Mouse (Mus musculus) layer of hippocampus, postnatal 10 days (tissue): ENCODE results near the gene Hsd17b13. TPM values are rescaled to one million over a fixed set of nuclear protein-coding genes. Genes with fewer than 3 reads are reported as not detected.
"Not testable (repeated sequence)": the region's sequence is repeated elsewhere in the genome, so short reads cannot be mapped to it uniquely, and the experiment has no call there.

Source experiments
- DNase-seq, 2 experiments: peaks; one replicate each; pipeline ENCODE4 v3.0.0; 2021; ENCODE audit warnings: low spot score in 2 of 2
- total RNA-seq, 2 experiments: library from RNA; stranded (reverse); gene quantifications; 2 replicates each; pipeline ENCODE4 v1.2.3; 2021

The Hsd17b13 gene
- total RNA-seq, 2 experiments from 2014 or later, result not detected

DNA sequence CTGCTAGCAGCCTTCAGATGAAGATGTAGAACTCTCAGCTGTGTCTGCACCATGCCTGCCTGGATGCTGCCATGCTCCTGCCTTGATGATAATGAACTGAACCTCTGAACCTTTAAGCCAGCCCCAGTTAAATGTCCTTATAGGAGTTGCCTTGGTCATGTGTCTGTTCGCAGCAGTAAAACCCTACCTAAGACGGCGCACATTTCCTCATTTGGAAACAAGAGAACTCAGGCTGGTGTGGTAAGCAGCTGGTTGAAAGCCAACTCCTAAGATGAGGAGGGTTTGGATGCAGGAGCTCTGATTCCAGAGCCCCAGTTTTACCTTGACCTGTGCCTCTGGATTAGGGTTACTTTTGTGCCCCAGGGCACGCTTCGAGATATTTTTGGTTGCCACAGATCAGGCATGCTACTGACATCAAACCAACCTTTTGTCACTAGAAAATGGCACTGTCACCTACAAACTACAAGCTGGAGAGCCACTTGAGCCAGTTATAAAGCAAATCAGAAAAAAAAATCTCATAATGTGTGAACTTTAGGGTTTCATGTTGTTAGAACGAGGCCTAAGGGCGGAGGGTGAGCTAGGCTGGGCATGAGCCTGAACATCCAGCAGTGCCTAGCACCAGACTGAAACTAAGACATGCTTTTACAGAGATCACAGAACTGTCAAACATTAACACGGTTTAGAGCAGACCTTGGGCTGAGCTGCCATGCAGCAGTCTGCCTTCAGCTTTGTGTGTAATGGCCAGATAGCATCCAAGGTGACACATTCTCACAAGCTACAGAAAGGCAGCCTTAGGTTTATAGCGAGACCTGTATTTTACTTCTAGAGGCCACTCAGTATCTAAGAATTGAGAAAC is 3.7 kb upstream of the Hsd17b13 start:
- no peak for DNase-seq

DNA sequence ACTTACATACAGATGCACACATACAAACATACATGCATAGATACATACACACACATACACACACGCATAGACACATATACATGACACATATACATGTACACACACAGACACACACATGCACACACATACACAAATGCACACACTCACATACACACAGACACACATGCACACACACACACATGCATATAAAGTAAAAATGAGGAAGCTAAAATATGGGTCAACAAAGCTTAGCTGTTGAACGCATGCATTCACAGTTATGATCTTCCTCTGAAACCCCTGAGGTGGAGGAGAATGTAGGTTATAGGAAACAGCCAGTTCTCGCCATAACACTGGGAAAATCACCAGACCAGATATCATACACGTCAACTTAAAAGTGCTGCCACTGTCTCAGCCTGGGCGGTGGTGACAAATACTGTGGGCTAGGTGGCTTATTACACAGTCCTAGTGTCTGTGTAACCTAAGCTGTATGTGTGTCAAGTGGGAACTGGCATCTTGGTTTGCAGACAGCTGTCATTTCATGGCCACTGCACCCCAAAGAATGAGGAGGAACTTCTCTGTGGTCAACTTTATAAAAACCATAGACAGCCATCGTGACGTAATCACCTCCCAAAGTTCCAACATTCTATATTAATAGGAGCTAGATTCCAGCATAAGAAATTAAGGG is 829 bp upstream of the Hsd17b13 start:
- no peak for DNase-seq

DNA sequence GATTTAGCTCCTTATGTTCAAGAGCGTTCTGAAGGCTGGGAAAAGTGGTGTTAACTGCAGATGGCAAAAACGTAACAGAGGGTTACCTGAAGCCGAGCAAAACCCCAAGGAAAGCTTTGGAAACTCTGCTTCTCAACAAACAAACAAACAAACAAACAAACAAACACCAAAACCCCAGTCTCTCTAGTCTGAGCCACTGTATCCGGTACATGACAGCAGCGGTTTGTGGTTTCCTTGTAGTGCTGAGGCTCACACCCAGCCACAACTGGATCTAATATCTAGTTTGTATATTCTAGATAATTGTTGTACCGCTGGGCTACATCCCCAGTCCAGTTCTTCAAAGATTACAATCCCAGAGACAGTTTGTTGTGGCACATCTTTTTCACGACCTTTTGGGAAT is 1.5 kb downstream of the Hsd17b13 start:
- DNase-seq, result no peak

DNA sequence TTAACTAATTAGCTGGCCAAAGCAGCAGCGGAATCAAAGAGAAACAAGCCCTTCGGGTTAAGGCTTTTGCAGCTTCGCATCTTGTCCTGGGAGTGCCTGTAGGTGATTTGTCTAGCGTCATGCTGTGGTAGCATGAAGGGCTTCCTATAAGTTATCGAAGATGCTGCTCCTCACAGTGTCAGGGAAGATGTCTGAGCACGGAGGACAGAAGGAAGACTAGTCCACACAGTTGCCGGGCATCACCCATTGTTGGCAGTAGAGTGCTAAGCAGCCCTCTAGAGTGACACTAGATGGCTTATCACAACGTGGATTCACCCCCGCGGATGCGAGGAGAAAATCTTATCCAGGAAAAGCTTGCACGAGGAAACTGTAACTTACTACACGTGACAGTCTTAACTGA is 4.4 kb downstream of the Hsd17b13 start:
- DNase-seq, result no peak

DNA sequence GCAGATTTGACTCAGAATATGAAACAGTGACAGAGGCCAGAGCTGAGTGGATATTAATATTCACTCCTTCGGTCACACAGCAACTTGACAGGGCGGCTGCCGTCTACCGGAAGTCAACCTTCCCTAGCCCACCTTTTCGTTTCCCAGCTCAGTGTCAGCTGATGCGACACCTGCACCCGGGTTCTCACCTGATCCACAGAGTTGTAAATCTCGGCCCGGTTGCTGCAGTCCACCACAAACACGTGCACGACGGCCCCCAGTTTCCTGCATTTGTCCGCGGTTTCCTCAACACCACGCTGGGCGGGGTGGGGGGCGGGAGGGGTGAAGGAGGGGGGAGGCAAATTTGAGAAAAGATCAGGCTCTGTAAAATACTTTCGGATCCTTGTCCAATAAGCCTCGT is 4.8 kb downstream of the Hsd17b13 start:
- DNase-seq, result no peak

DNA sequence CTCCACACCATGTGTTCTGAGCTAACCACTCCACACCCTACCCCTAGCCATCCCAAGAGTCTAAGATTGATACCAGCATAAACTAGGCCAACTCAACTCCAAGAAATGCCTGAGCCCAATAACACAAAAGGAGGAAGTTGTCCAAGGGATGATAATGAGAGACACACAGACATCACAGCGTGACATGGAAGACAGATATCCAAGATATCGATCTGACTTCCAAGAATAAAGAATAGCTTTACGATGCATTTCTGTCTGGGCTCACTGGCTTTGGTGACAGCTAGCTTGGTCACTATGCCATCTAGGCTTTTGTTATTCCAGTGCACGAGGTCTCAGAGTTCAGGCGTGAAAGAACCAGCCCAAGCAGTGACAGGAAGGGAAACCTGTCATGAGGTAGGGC is 6.2 kb downstream of the Hsd17b13 start:
- DNase-seq, result no peak

DNA sequence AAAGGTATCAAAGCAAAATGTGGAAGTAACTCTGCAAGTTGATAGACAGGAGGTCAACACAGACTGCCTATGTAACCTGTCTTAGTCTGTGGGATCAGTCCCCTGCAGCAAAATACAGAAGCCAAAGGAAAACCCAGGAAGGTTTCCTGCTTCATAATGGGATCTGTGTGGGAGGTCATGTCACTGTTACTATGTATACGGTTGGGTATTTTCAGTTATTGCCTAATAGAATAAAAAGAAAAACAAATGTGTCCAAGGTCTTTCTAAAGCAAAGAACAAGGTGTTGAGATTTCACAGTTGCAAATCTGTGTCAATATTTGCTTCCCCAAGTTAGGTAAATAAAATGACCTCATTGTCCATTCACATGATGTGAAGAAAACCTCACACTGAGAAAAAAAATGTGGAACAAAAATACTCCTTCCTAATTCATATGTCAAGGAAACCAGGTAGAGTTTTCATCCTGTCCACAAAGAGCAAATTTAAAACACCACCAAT is 14.2 kb downstream of the Hsd17b13 start:
- no peak for DNase-seq

DNA sequence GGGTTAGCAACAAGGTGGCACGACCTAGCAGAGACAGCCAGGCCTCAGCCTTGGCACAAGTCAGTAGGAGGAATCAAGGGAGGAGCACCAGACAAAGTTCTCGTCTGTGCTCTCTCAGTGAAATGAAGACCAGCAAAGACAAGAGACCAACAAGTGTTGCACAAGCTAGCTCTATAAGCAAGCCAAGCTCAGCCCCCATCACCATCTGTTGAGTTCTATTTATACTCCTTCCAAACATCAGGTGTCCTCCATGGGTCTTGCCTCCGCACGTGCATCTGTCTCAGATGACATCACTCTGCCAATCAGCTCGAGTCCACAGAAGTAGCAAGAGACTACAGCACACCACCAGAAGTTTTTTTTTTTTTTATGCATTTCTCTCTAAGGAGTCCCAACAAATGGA is 22.6 kb downstream of the Hsd17b13 start:
- no peak for DNase-seq

DNA sequence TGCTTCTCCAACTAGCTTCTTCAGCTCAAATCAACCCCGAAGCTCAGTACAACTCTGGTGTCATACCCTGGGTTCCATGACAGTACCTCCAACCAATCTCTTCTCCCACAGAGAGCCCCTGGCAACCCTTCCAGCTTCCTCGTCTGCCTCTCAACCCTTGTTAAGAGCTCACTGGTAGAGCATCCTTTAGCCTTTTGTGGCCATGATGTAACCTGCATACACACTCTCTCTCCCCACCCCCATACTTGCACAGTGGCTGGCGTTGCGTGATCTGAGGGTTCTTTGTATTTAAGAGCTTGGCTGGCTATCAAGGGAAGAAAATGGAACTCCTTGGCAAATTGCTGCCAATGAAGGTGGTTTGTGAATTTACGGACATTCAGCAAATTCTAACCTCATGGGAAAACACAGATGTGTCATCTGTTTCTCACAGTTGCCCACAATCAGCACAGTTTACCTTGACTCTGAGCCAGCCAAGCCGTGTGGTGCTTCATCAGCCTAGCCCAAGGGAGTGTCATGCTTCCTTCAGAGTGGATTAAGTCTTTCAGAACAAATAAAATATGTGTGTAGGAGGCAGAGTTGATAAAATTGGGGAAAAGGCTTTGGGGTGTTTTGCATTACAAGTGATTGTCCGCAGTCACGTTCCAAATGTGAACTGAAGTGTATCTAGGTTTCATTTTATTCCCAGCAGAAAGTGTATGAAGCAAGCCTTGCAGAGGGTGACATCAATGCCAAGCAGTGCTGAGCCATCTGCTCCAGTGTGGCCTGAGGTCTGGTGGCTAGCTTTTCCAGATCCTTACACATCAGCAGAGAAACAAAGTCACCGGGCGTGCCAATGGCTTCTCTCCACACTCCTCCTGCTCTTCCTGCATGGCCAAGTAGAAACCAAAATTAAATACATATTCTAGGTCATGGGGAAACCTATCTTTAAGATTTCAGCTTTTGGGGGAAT is 23.8 kb downstream of the Hsd17b13 start:
- no peak for DNase-seq

DNA sequence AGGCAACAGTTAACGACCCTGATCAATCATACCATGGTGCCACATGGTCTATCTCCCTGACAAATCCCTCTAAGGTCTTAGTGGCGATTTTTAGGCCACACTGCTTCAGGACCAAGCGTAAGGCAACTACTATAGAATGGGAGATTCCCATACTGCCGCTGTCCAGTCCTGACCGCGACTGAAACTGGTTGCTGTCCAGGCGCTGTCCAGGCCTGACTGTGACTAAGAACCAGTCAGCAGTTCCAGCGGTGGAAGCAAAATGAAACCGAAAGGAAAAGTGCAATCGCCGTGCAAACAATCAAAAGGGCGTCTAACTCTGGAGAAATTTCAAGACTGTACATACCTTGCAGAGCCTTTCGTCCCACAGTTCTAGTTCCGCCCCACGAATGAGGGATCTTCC is 27.1 kb downstream of the Hsd17b13 start:
- not testable (repeated sequence) for DNase-seq

DNA sequence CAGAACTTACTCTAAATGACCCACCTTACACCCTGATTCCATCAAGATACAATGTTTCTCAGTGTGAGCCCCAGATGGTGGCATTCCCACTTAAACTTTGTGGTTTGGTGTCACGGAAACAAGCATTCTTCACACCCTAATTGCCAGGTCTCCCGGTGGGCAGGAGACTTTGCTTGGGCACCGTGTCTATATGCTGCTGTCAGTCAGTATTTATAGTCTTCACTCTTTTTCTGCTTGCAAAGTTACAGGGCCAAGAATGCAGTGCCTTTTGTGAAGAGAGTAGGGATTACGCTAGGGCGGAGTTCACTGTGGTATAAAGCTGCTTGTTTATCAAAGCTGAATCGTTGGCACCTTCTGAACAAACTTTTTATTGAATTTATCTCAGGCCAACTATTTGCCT is 34.0 kb downstream of the Hsd17b13 start:
- DNase-seq, result no peak

DNA sequence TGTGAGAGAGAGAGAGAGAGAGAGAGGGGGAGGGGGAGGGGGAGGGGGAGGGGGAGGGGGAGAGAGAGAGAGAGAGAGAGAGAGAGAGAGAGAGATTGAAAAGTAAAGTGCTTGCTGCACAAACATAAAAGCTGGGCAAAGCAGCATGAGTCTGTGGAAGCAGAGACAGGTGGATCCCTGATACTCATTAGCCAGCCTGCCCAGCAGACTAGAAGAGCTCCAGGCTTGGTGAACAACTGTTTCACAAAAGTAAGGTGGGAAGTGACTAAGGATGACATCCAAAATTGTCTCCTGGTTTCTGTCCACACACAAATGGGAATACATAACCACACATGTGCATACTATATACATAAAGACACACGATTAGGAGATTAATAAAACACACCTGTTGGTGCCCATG is 37.4 kb downstream of the Hsd17b13 start:
- no peak for DNase-seq

DNA sequence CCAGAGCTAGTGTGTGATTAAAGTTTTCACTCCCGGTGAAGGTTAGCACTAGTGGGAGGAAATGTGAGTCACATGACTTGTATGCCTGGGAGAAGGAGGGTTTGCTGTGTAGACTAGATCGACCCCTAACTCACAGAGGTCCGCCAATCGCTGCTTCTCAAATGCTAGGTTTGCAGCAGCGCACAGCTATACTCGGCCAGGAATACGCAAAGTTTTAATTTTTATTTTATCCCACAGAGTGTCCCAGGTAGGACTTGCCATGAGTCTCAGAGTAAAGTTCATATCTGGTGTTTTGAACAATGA is 37.9 kb downstream of the Hsd17b13 start:
- DNase-seq, result no peak

DNA sequence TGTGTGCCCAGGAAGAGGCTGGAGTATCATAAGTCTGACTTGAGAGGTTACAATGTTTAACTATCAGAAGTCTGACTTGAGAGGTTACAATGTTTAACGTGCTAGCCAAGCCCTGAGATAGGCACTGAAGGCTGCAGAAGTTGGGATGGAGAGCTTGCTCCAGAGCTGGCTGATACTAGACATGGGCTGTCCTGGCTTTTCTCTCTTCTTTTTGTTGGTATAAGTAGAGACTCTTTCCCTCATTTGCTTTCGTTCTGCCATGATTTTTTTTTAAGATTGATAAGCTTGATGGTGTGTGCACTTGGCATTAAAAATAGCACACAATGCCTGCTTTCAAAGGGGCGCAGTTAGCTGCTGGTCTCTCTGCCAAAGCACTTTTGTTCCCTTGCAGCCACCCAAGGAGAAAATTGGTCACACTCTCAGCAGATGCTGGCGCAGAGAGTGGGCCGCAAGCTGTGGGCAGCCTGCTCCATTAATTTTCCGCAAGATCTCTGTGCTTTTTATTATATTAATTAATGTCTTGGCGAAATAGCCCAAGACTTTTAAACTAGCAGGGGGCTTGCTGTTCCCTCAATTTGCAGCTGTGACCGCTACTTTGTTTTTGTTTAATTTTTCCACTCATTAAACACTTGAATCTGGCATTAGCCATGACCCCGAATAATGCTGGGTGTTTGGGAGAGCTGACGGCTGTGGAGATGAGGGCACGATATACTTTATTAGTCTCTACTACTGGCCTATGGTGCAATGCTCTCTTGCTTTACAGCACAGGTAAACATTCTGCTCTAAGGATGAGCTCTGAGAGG is 38.5 kb downstream of the Hsd17b13 start:
- DNase-seq, result peak in 1 of 2 experiments; percentile 11

DNA sequence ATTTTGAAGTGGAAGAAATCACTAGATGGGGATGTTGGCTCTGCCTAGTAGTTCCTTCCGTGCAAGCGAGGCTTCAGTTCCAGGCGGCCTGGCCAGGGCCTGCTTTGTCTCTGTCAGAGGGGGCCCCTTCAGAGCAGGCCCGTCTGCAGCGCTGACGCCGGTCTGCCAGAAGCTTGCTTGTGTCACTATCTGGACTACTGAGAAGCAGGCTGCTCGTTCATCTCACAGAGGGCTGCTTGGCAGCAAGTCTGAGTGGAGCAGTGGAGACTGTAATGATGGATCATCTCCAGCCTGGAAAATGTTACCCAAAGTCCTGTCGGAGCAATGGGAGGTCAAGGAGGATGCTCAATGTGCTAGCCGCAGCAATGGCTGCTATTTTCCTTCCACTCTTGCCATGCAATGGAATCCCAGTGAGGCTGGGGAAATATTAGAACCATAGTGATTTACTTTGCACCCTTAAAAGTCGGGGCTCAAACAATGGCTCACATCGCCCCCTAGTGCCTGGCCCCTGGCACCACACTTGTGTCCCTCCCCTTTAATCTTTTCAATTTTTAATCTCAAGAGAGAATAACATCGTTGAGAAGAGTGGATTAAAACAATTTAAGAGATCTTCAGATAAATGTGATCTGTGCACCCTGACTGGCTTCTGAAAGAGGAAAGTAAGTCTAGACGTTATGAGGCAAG is 40.2 kb downstream of the Hsd17b13 start:
- DNase-seq, result no peak

DNA sequence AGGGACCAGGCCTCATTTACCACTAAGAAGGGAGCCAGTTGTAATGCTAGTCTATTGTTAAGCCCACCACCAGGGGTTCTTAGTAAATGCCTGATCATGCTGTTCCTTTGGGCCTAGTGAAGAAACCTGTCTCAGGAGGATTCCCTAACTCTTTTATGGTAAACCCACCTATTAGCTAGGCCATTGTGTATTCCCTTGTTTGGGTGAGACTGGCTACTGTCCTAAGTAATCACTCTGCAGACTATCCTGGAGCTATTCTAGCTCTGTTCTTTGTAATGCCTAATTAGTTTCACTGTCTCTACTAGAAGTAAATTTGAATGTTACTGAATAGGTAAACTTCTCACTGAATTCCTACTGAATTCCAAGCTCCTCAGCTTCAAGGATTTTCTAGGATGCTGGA is 45.3 kb downstream of the Hsd17b13 start:
- not testable (repeated sequence) for DNase-seq

DNA sequence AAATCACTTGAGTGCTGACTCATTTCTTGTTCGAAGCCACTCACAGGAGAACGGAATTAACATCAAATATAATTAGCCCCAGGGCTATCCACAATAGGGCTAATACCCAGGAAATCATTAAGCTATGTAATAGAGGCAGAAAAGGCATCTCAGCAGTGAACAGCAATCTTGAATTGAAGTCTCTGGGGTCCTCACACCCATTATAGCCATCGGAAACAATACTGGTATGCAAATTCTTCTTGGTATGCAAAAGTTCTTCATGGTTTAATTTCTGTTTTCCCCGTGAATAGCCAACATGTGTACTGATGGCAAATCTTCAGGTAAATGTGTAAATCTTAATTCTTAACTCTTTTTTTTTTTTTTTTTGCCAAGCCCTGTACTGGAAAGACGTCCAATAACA is 46.7 kb downstream of the Hsd17b13 start:
- no peak for DNase-seq

DNA sequence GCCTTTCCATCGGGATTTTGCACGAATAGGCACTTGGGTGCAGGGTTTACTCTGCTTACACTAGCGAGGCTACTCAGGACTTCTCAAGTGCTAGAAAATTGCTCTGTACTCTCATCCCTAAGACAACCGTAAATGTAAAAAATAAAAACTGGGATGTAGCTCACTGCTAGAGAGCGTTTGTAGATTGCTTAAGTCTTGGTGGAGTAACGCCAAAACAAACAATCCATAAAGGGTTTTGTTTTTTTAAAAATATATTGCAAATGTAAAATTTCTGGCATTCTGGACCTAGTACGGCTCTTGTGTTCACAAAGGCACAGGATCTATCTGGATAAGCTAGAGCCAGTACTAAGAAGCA is 49.0 kb downstream of the Hsd17b13 start:
- no peak for DNase-seq

DNA sequence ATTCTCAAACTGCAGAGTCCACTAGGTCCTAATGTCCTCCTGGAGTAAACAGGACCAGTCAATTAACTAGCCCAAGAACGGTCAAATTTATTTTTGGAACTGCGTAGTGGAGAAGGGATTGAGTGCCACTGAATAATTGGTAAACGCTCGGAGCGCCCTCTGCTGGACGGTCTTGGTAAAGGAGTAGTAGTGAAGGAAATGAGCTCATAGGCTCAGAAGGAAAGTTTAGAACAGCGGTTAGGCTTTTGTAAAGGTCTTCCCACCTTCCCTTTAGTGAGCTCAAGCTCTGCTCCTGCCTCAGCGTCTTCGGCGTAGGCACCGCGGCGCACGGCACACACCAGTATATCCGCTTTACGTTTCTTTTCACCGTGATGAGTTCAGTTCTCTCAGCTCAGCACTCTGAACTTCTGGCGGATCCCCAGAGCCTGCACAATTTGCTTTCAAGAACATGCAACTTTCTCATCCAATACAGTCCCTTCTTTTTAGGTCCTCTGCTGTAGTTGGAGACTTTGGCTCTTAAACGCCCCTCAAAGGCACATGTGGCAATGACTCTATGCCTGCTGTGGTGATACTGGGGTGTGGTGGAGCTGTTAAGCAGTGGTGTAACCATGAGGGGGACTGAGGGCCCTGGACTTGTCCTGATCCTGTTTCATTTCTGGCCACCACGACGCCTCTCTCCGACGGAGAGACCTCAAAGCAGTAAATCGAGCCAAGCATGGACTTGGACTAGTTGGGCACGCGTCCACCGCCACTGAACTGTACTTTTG is 49.6 kb downstream of the Hsd17b13 start:
- peak; percentile 95 to 97 for DNase-seq

DNA sequence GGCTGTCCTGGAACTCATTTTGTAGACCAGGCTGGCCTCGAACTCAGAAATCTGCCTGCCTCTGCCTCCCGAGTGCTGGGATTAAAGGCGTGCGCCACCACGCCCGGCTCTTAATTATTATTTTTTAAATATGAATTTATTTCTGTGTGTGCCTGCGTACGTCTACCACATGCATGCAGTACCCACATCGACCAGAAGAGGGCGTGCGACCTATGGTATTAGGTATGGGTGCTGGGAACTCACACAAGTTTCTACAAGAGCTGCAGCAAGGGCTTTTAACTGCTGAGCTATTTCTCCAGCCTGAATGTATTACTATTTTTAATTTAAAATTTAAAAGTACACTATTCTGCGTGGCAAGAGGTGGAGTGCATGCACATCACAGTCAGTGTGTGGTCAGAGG is 50.8 kb downstream of the Hsd17b13 start:
- DNase-seq, result no peak
